Mouse (Mus musculus): ENCODE data around the gene Apba1.

Apba1 gene

GRCm38 (mm10) chr19:23867052-23867451 lies 108.4 kb downstream of the Apba1 start:
- no peak for DNase-seq (ENCODE audit: low read depth, low spot score)

- DNase-seq (ENCODE audit: low read depth, low spot score): no peak
These were observed 108.9 kb downstream of the Apba1 start for GRCm38 (mm10) chr19:23867589-23867988.

GRCm38 (mm10) chr19:23874502-23874901 lies 115.8 kb downstream of the Apba1 start:
- no peak for DNase-seq (ENCODE audit: low read depth, low spot score)

- no peak for DNase-seq (ENCODE audit: low read depth, low spot score)
These were observed 117.1 kb downstream of the Apba1 start for GRCm38 (mm10) chr19:23875819-23876218.

- DNase-seq (ENCODE audit: low read depth, low spot score): no peak
These were observed 121.2 kb downstream of the Apba1 start for GRCm38 (mm10) chr19:23879862-23880261.

GRCm38 (mm10) chr19:23886169-23886568 lies 127.5 kb downstream of the Apba1 start:
- DNase-seq (ENCODE audit: low read depth, low spot score): no peak

- no peak for DNase-seq (ENCODE audit: low read depth, low spot score)
These were observed 132.7 kb downstream of the Apba1 start for GRCm38 (mm10) chr19:23891421-23891820.

- no peak for DNase-seq (ENCODE audit: low read depth, low spot score)
These were observed 133.9 kb downstream of the Apba1 start for GRCm38 (mm10) chr19:23892633-23893032.

GRCm38 (mm10) chr19:23893093-23893889 lies 134.6 kb downstream of the Apba1 start:
- peak; percentile 53 for DNase-seq (ENCODE audit: low read depth, low spot score)

- peak; percentile 81 for DNase-seq (ENCODE audit: low read depth, low spot score)
These were observed 135.3 kb downstream of the Apba1 start for GRCm38 (mm10) chr19:23893946-23894345.

GRCm38 (mm10) chr19:23894822-23895221 lies 136.1 kb downstream of the Apba1 start:
- no peak for DNase-seq (ENCODE audit: low read depth, low spot score)

- DNase-seq (ENCODE audit: low read depth, low spot score): no peak
These were observed 138.2 kb downstream of the Apba1 start for GRCm38 (mm10) chr19:23896915-23897314.

GRCm38 (mm10) chr19:23898501-23898900 lies 139.8 kb downstream of the Apba1 start:
- peak; percentile 65 for DNase-seq (ENCODE audit: low read depth, low spot score)

- peak; percentile 33 for DNase-seq (ENCODE audit: low read depth, low spot score)
These were observed 142.5 kb downstream of the Apba1 start for GRCm38 (mm10) chr19:23901177-23901576.

GRCm38 (mm10) chr19:23901768-23902167 lies 143.1 kb downstream of the Apba1 start:
- DNase-seq (ENCODE audit: low read depth, low spot score): no peak

- no peak for DNase-seq (ENCODE audit: low read depth, low spot score)
These were observed 144.4 kb downstream of the Apba1 start for GRCm38 (mm10) chr19:23903066-23903465.

GRCm38 (mm10) chr19:23904922-23905321 lies 146.2 kb downstream of the Apba1 start:
- no peak for DNase-seq (ENCODE audit: low read depth, low spot score)

GRCm38 (mm10) chr19:23905772-23906171 lies 147.1 kb downstream of the Apba1 start:
- no peak for DNase-seq (ENCODE audit: low read depth, low spot score)

- no peak for DNase-seq (ENCODE audit: low read depth, low spot score)
These were observed 151.7 kb downstream of the Apba1 start for GRCm38 (mm10) chr19:23910345-23910744.

- DNase-seq (ENCODE audit: low read depth, low spot score): no peak
These were observed 160.9 kb downstream of the Apba1 start for GRCm38 (mm10) chr19:23919384-23920219.

GRCm38 (mm10) chr19:23920220-23920544 lies 161.5 kb downstream of the Apba1 start:
- DNase-seq (ENCODE audit: low read depth, low spot score): no peak

GRCm38 (mm10) chr19:23922601-23923000 lies 163.9 kb downstream of the Apba1 start:
- DNase-seq (ENCODE audit: low read depth, low spot score): no peak

GRCm38 (mm10) chr19:23924057-23924456 lies 165.4 kb downstream of the Apba1 start:
- no peak for DNase-seq (ENCODE audit: low read depth, low spot score)

All from ES-CJ7 (cell line).